Mouse (Mus musculus) brain, embryonic 14.5 days (tissue): ENCODE measurements around the gene Serpinb6c.

Experiments used
- CTCF ChIP-seq: fragments of 200-500 bp; IDR thresholded peaks from 2 replicates; pipeline ENCODE4 v1.5.1; 2012; ENCODE audit warnings: inconsistent platforms, mild to moderate bottlenecking, moderate library complexity, borderline replicate concordance; ENCODE audit not compliant: insufficient read depth, insufficient read length; ENCODE audit errors: extremely low read depth
- POLR2A ChIP-seq: fragments of 200-500 bp; IDR thresholded peaks from 2 replicates; pipeline ENCODE4 v1.6.1; 2012; ENCODE audit warnings: mild to moderate bottlenecking, inconsistent platforms, borderline replicate concordance; ENCODE audit not compliant: poor library complexity, insufficient read depth, insufficient read length, severe bottlenecking; ENCODE audit errors: extremely low read depth

DNA sequence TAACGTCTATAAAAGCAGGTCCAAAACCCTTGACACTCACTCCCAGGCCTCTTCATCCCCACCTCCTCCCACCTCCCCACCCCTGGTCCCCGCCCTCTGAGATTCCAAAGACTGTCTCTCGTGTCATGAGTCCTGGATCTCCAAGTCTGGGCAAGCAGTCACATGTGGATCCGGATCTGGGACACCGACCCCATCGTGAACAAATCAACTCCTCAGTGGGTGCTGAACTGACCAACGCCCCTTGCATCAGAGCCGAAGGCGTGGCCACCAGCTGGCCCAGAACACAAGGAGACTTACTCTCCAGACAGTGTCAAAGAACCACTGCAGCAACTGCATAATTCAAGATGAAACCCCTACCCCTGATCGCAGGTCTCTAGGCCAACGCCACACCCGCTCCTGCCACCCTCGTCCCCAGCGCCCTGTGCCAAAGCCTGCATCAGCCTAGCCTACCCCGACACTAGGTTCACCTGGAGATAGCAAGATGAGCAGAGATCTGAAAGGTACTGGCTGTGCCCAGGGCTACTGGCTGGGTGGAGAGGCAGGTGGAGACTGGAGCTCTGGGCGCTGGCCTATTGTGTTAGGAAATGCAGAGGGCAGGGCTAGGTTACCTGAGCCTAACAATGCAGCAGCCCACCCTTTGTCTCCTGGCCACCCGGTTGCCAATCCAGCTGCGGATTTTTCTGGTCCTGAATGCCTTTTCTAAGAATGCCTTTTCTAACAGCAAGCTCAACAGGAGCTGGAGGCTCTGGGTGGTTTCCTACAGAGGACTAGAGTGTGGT, at the start of gene Serpinb6c:
- TF ChIP-seq CTCF (no peak), POLR2A (no peak)
